Mouse (Mus musculus) duodenum, adult 2 months (tissue): ENCODE results near the gene Kcne3. TPM values are rescaled to one million over a fixed set of nuclear protein-coding genes. Genes with fewer than 3 reads are reported as not detected.

Source experiments
- polyA plus RNA-seq: library from polyadenylated mRNA; depleted of rRNA; stranded (reverse); fragments of >200 nt; gene quantifications from 2 replicates; pipeline ENCODE4 v1.2.3, GENCODE M21; 2012; ENCODE audit warnings: low replicate concordance; rRNA removed

Gene Kcne3
- 70.9 and 195 TPM in 2 replicates for polyA plus RNA-seq

GRCm38 (mm10) chr7:100176269-100176668, at the start of gene Kcne3:
Gene Kcne3, plus strand, starts transcription at chr7:100176502.

GRCm38 (mm10) chr7:100159105-100159841, 17.0 kb upstream of the Kcne3 start, which contains the start of gene Lipt2:
Gene Lipt2, plus strand, starts transcription at chr7:100159277.

GRCm38 (mm10) chr7:100227158-100227875, 51.0 kb downstream of the Kcne3 start, which contains the start of gene Pgm2l1:
Gene Pgm2l1, plus strand, starts transcription at chr7:100227394.

Other genes starting within 250 kb of the Kcne3 start
- 1.6 and 2.1 TPM in 2 replicates for gene Rnf169, start 196.1 kb upstream of the Kcne3 start, polyA plus RNA-seq
- gene Chrdl2, start 170.3 kb upstream of the Kcne3 start, polyA plus RNA-seq, result 0.12 and 0.32 TPM in 2 replicates
- gene Pold3, start 54.9 kb upstream of the Kcne3 start, polyA plus RNA-seq, result 2.6 TPM in 2 replicates
- gene Lipt2, start 17.2 kb upstream of the Kcne3 start, polyA plus RNA-seq, result 15.2 and 16.9 TPM in 2 replicates
- gene Pgm2l1, start 50.9 kb downstream of the Kcne3 start, polyA plus RNA-seq, result 0.82 and 4.2 TPM in 2 replicates
- gene P4ha3, start 109.0 kb downstream of the Kcne3 start, polyA plus RNA-seq, result 0.11 and 0.15 TPM in 2 replicates
- 8.4 and 18.8 TPM in 2 replicates for gene C2cd3, start 195.7 kb downstream of the Kcne3 start, polyA plus RNA-seq
- 58.7 and 206 TPM in 2 replicates for gene Ppme1, start 195.8 kb downstream of the Kcne3 start, polyA plus RNA-seq